Mouse (Mus musculus): ENCODE measurements around the gene Bhlhe40. TPM values are rescaled to one million over a fixed set of nuclear protein-coding genes. Genes with fewer than 3 reads are reported as not detected.

Bhlhe40 gene
- total and polyA plus RNA-seq, 3 experiments: 27.9 to 64.6 (median 31.1) TPM

DNA sequence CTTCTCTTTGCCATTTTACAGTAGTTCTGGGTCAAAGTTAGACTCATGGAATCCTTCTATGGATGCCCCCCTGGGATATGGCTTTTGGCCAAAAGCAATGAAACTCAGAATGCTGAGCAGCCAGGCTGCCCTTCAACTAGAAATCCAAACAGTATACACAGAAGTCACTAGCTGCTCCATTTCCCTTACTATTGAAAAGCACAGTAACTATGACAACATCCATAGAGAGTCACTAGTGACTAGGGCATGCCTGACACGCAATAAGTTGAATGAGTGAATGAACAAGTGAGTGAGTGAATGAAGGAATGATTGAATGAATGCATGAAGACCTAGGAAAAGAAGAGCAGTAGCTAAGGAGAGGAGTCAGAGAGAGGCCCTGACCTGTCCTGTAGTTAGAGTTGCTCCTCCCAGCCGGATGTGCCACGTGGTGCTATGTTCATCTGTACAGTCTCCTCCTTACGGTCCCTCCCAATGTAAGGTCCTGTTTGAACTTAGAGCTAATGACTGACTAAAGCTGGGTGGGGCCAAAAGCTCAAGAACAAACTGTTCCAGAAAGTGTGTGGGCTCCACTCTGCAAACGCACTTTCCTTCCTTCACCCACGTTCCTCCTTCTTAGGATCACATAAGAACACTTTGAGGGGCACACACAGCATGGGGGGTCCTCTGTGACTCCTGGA, 22.1 kb upstream of the Bhlhe40 start:
- no peak for DNase-seq
- Histone ChIP-seq H3K4me1 (ENCODE audit: control insufficient read depth, insufficient read depth, low read length) (no peaks in the 10 kb centered on the region), H3K36me3 (ENCODE audit: control insufficient read depth, insufficient read depth, low read length) (no peaks in the 10 kb centered on the region), H3K4me3 (no peak overlapping the region), H3K27me3 (ENCODE audit: control insufficient read depth, insufficient read depth, low read length) (no peaks in the 10 kb centered on the region), H3K9ac (ENCODE audit: low read depth, low read length) (no peak overlapping the region), H3K79me2 (replicated peaks; ENCODE audit: control insufficient read depth, insufficient read depth, low read length) (no peaks in the 10 kb centered on the region), H3K27ac (no peak overlapping the region)
- intact Hi-C loops (cut with DNase I): no loop called here
- WGBS: 84% methylated on average over 6 of the region's 6 CpGs
- TF ChIP-seq EP300 (IDR thresholded peaks at IDR 0.05; ENCODE audit: insufficient read depth, low read depth, low read length) (no peak), POLR2A (IDR thresholded peaks at IDR 0.05; ENCODE audit: insufficient read depth, low read depth, low read length) (no peak), CTCF (IDR thresholded peaks at IDR 0.05) (no peak)

DNA sequence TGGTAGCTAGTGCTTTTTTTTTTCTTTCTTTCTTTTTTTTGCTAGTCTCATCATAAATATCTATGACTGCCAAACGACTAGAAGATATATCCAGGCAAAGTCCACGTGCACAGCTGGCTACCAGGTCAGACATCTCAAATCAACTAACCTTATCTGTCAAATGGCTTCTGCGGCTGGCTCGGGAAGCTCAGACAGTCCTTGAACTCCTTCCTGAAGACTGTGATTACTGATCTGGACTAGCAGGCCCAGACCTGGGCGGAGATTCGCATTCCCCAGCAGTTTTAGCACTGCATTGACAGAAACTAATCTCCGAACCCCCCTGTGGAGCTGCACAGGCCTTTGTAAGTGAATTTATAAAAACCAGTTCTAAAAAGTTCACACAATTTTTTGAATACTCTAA, 18.4 kb upstream of the Bhlhe40 start:
- Histone ChIP-seq H3K27me3 (ENCODE audit: control insufficient read depth, insufficient read depth, low read length) (no peaks in the 10 kb centered on the region), H3K4me3 (no peak overlapping the region), H3K36me3 (ENCODE audit: control insufficient read depth, insufficient read depth, low read length) (no peaks in the 10 kb centered on the region), H3K27ac (no peak overlapping the region), H3K79me2 (replicated peaks; ENCODE audit: control insufficient read depth, insufficient read depth, low read length) (no peaks in the 10 kb centered on the region), H3K4me1 (ENCODE audit: control insufficient read depth, insufficient read depth, low read length) (no peaks in the 10 kb centered on the region), H3K9ac (ENCODE audit: low read depth, low read length) (no peak overlapping the region)
- DNase-seq: no peak
- intact Hi-C loops (cut with DNase I): loop anchor here (5.0 kb wide), 1 partner anchor 130 kb away; no protein-coding TSS in a partner anchor
- WGBS: 70% methylated on average over 7 of the region's 7 CpGs
- no peak for TF ChIP-seq CTCF (IDR thresholded peaks at IDR 0.05)
- TF ChIP-seq POLR2A (IDR thresholded peaks at IDR 0.05; ENCODE audit: insufficient read depth, low read depth, low read length): no peak
- no peak for TF ChIP-seq EP300 (IDR thresholded peaks at IDR 0.05; ENCODE audit: insufficient read depth, low read depth, low read length)

DNA sequence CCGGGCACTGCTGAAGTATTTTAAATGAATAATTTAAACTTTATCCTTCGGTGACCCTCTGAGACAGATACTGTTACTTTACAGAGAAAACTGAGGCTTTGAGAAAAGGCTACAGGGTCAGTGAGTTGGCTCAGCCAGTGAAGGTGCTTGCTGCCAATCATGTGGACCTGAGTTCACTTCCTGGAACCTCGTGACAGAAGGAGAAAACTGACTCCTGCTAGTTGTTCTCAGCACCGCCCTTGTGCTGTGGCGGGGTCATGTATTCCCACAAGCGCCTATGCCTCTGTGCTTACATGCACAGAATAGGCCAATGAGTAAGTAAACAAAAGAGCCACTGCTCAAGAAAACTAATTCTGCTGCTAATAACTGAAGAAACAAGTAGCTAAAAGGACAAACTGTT, 17.4 kb upstream of the Bhlhe40 start:
- no peak for DNase-seq
- intact Hi-C loops (cut with DNase I): loop anchor here (5.0 kb wide), 1 partner anchor 131 kb away; no protein-coding TSS in a partner anchor
- Histone ChIP-seq H3K9ac (ENCODE audit: low read depth, low read length) (no peak overlapping the region), H3K4me1 (ENCODE audit: control insufficient read depth, insufficient read depth, low read length) (no peaks in the 10 kb centered on the region), H3K27ac (no peak overlapping the region), H3K36me3 (ENCODE audit: control insufficient read depth, insufficient read depth, low read length) (no peaks in the 10 kb centered on the region), H3K4me3 (no peak overlapping the region), H3K27me3 (ENCODE audit: control insufficient read depth, insufficient read depth, low read length) (no peaks in the 10 kb centered on the region), H3K79me2 (replicated peaks; ENCODE audit: control insufficient read depth, insufficient read depth, low read length) (no peaks in the 10 kb centered on the region)
- TF ChIP-seq EP300 (IDR thresholded peaks at IDR 0.05; ENCODE audit: insufficient read depth, low read depth, low read length): no peak
- TF ChIP-seq CTCF (IDR thresholded peaks at IDR 0.05): no peak
- no peak for TF ChIP-seq POLR2A (IDR thresholded peaks at IDR 0.05; ENCODE audit: insufficient read depth, low read depth, low read length)
- 79% methylated on average over 6 of the region's 6 CpGs for WGBS

DNA sequence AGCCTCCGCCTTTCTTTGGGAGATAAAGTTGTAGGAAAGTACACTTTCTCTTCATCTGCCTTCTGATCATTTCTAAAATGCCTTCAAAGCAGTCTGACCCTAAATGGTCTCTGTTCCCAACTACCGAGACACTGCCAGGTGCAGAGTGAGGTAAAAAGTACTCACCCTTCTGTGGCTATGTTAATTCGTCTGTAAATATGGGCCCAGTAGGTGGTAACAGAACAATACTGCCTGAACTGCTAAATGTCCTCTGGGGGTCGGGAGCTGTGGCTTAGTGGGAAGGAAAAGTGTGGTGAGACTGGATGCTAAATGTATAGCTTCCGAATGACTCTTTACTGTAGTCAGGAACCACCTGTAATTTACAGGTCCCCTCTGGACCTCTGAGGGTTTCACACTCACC, 16.1 kb upstream of the Bhlhe40 start:
- no peak overlapping the region for H3K27ac ChIP-seq
- no peaks in the 10 kb centered on the region for H3K36me3 ChIP-seq (ENCODE audit: control insufficient read depth, insufficient read depth, low read length)
- no peak overlapping the region for H3K9ac ChIP-seq (ENCODE audit: low read depth, low read length)
- no peak for TF ChIP-seq POLR2A (IDR thresholded peaks at IDR 0.05; ENCODE audit: insufficient read depth, low read depth, low read length)
- H3K4me1 ChIP-seq (ENCODE audit: control insufficient read depth, insufficient read depth, low read length): no peaks in the 10 kb centered on the region
- intact Hi-C loops (cut with DNase I): loop anchor here (5.0 kb wide), 1 partner anchor 132 kb away; no protein-coding TSS in a partner anchor
- 76% methylated on average over 5 of the region's 5 CpGs for WGBS
- no peak overlapping the region for H3K4me3 ChIP-seq
- H3K27me3 ChIP-seq (ENCODE audit: control insufficient read depth, insufficient read depth, low read length): no peaks in the 10 kb centered on the region
- H3K79me2 ChIP-seq (replicated peaks; ENCODE audit: control insufficient read depth, insufficient read depth, low read length): no peaks in the 10 kb centered on the region
- DNase-seq: no peak

DNA sequence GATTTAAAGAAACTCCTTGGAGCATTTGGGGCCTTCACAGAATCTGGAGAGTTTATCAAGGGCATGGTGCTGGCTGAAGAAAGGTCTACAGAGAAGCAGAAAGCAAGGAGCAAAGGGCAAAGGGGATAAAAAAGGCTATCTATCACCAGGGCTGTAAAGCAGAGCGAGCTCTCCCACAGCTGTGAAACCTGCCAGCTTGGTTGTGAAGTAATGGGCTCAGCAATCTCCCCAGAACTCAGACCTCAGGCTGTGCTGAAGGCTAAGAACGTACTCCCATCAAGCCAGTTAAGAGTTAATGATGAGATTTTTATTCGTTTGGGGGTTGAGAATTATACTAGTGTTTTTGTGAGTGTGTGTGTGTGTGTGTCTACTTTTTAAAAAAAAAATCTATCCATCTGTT, 13.3 kb upstream of the Bhlhe40 start:
- H3K4me1 ChIP-seq (ENCODE audit: control insufficient read depth, insufficient read depth, low read length): no peaks in the 10 kb centered on the region
- WGBS: 66% methylated on average over 3 of the region's 3 CpGs
- H3K36me3 ChIP-seq (ENCODE audit: control insufficient read depth, insufficient read depth, low read length): no peaks in the 10 kb centered on the region
- intact Hi-C loops (cut with DNase I): no loop called here
- no peak overlapping the region for H3K4me3 ChIP-seq
- TF ChIP-seq CTCF (IDR thresholded peaks at IDR 0.05) (no peak), POLR2A (IDR thresholded peaks at IDR 0.05; ENCODE audit: insufficient read depth, low read depth, low read length) (no peak), EP300 (IDR thresholded peaks at IDR 0.05; ENCODE audit: insufficient read depth, low read depth, low read length) (no peak)
- no peak overlapping the region for H3K9ac ChIP-seq (ENCODE audit: low read depth, low read length)
- no peaks in the 10 kb centered on the region for H3K27me3 ChIP-seq (ENCODE audit: control insufficient read depth, insufficient read depth, low read length)
- H3K27ac ChIP-seq: no peak overlapping the region
- no peak for DNase-seq
- H3K79me2 ChIP-seq (replicated peaks; ENCODE audit: control insufficient read depth, insufficient read depth, low read length): no peaks in the 10 kb centered on the region

DNA sequence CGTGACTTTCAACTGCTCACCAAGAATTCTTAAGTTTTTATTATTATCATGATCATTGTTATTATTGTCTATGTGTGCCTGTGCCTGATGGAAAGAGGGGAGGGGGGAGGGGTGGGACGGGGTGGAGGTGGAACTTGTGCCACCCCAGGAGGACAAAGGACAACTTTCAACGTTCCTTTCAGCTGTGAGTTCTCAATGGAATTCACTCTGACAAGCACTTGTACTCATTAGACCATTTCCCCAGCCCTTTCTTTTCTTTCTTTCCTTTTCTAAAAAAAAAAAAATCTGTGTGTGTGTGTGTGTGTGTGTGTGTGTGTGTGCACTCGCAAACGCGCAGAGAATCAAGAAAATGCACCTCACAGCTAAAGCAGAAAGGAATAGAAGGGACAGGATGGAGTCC, 12.4 kb upstream of the Bhlhe40 start:
- TF ChIP-seq EP300 (IDR thresholded peaks at IDR 0.05; ENCODE audit: insufficient read depth, low read depth, low read length): no peak
- TF ChIP-seq CTCF (IDR thresholded peaks at IDR 0.05): no peak
- TF ChIP-seq POLR2A (IDR thresholded peaks at IDR 0.05; ENCODE audit: insufficient read depth, low read depth, low read length): no peak
- Histone ChIP-seq H3K27me3 (ENCODE audit: control insufficient read depth, insufficient read depth, low read length) (no peaks in the 10 kb centered on the region), H3K4me1 (ENCODE audit: control insufficient read depth, insufficient read depth, low read length) (no peaks in the 10 kb centered on the region), H3K9ac (ENCODE audit: low read depth, low read length) (no peak overlapping the region), H3K36me3 (ENCODE audit: control insufficient read depth, insufficient read depth, low read length) (no peaks in the 10 kb centered on the region), H3K4me3 (no peak overlapping the region), H3K79me2 (replicated peaks; ENCODE audit: control insufficient read depth, insufficient read depth, low read length) (no peaks in the 10 kb centered on the region), H3K27ac (no peak overlapping the region)
- 71% methylated on average over 6 of the region's 6 CpGs for WGBS
- DNase-seq: no peak
- intact Hi-C loops (cut with DNase I): no loop called here

All from heart, adult 2 months (tissue).